Mouse (Mus musculus) neural tube, embryonic 15.5 days (tissue): ENCODE data around the gene Ppp1r27. TPM values are rescaled to one million over a fixed set of nuclear protein-coding genes. Genes with fewer than 3 reads are reported as not detected.
"Not testable (repeated sequence)": the region's sequence is repeated elsewhere in the genome, so short reads cannot be mapped to it uniquely, and the experiment has no call there.

Source experiments
- ATAC-seq: fragments of 200-750 bp; cut with Nextera tagmentation; 2 replicates; pipeline ENCODE4 v1.8.0; 2017; ENCODE audit warnings: mild to moderate bottlenecking, moderate TSS enrichment, moderate library complexity; ENCODE audit not compliant: low FRiP score
- H3K27ac ChIP-seq: fragments of 300-500 bp; sonication (generic); replicated peaks from 2 replicates; pipeline ENCODE4 v1.5.1; 2015; ENCODE audit warnings: mild to moderate bottlenecking, inconsistent platforms
- H3K27me3 ChIP-seq: fragments of 300-500 bp; sonication (generic); replicated peaks from 2 replicates; pipeline ENCODE4 v1.6.1; 2015; ENCODE audit warnings: inconsistent platforms
- H3K36me3 ChIP-seq: fragments of 300-500 bp; sonication (generic); 2 replicates; pipeline ENCODE4 v1.6.1; 2015; ENCODE audit warnings: inconsistent platforms
- H3K4me1 ChIP-seq: fragments of 300-500 bp; sonication (generic); 2 replicates; pipeline ENCODE4 v1.6.1; 2015; ENCODE audit warnings: inconsistent platforms
- H3K4me2 ChIP-seq: fragments of 300-500 bp; sonication (generic); 2 replicates; pipeline ENCODE4 v1.6.1; 2015; ENCODE audit warnings: inconsistent platforms, mild to moderate bottlenecking, moderate library complexity
- H3K4me3 ChIP-seq: fragments of 300-500 bp; sonication (generic); replicated peaks from 2 replicates; pipeline ENCODE4 v1.5.1; 2015; ENCODE audit warnings: mild to moderate bottlenecking, inconsistent platforms
- H3K9ac ChIP-seq: fragments of 300-500 bp; sonication (generic); replicated peaks from 2 replicates; pipeline ENCODE4 v1.6.1; 2015; ENCODE audit warnings: mild to moderate bottlenecking, inconsistent platforms
- H3K9me3 ChIP-seq: fragments of 300-500 bp; sonication (generic); replicated peaks from 2 replicates; pipeline ENCODE4 v1.6.1; 2016; ENCODE audit warnings: inconsistent platforms
- WGBS: fragments of 180-500 bp; shearing (Covaris S2); methylation state at CpG from one replicate; pipeline ENCODE4 v1.1.7; 2015; ENCODE audit warnings: mixed read lengths; 5-methylcytosine and 5-hydroxymethylcytosine counted together
- polyA plus RNA-seq: library from polyadenylated mRNA; unstranded; fragments of >200 nt; fragmentation: Nextera tagmentation; extraction: Ambion mirVana; gene quantifications from 2 replicates; pipeline ENCODE4 v1.2.1, GENCODE M21; 2015

Ppp1r27 gene
- polyA plus RNA-seq = 0.69 and 14.1 TPM in 2 replicates

GRCm38 (mm10) chr11:120550810-120551440 lies at the start of gene Ppp1r27:
Gene Ppp1r27, minus strand, starts transcription at chr11:120551132.
- peak within 1 kb of the TSS; percentile 98 for H3K9ac ChIP-seq
- WGBS = 95% methylated on average over 28 of the region's 28 CpGs
- H3K4me2 ChIP-seq = peak within 1 kb of the TSS; percentile 92
- no peaks in the 10 kb centered on the region for H3K27me3 ChIP-seq
- no peaks in the 10 kb centered on the region for H3K9me3 ChIP-seq
- no peaks in the 10 kb centered on the region for H3K36me3 ChIP-seq
- no peak for ATAC-seq
- peaks cover 38% of the 10 kb centered on the region for H3K4me1 ChIP-seq
- H3K27ac ChIP-seq = peak within 1 kb of the TSS; percentile 87
- peak within 1 kb of the TSS; percentile 94 for H3K4me3 ChIP-seq

GRCm38 (mm10) chr11:120600716-120601115 lies 49.8 kb upstream of the Ppp1r27 start:
- no peak overlapping the region for H3K27ac ChIP-seq
- ATAC-seq = no peak
- no peak overlapping the region for H3K4me2 ChIP-seq
- H3K27me3 ChIP-seq = no peaks in the 10 kb centered on the region
- 99% methylated on average over 3 of the region's 3 CpGs for WGBS
- no peak overlapping the region for H3K9ac ChIP-seq
- no peak overlapping the region for H3K4me3 ChIP-seq
- peaks cover 56% of the 10 kb centered on the region for H3K36me3 ChIP-seq
- H3K9me3 ChIP-seq = no peaks in the 10 kb centered on the region
- H3K4me1 ChIP-seq = peaks cover 28% of the 10 kb centered on the region

DNA sequence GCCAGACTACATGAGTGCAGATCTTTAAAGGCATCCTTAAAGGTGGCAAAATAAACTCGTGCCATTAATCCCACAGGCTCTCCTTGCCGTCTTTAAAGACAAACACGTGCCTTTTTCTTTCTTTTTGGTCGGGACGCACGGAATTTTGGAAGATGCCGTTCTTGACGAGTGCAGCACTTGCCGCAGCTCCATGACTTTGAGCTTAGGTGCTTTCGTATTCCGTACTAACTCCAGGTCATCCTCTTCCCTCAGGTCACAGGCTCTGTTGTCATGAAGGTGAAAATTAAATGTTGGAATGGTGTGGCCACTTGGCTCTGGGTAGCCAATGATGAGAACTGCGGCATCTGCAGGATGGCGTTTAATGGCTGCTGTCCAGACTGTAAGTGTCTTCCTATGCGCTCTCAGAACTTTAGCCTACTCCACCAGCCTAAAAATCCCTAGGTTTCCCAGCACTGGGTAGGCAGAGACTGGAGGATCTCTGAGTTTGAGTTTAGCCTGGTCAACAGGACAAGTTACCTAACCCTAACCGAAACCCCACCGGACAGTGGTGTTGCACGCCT lies 48.1 kb upstream of the Ppp1r27 start:
- H3K4me3 ChIP-seq = peak overlapping the region; percentile 97
- 51% methylated on average over 17 of the region's 17 CpGs for WGBS
- H3K4me2 ChIP-seq = peak overlapping the region; percentile 74
- peaks cover 54% of the 10 kb centered on the region for H3K36me3 ChIP-seq
- H3K4me1 ChIP-seq = peaks cover 28% of the 10 kb centered on the region
- H3K27ac ChIP-seq = peak overlapping the region; percentile 90
- H3K9ac ChIP-seq = peak overlapping the region; percentile 96
- ATAC-seq = no peak
- H3K9me3 ChIP-seq = no peaks in the 10 kb centered on the region
- no peaks in the 10 kb centered on the region for H3K27me3 ChIP-seq

DNA sequence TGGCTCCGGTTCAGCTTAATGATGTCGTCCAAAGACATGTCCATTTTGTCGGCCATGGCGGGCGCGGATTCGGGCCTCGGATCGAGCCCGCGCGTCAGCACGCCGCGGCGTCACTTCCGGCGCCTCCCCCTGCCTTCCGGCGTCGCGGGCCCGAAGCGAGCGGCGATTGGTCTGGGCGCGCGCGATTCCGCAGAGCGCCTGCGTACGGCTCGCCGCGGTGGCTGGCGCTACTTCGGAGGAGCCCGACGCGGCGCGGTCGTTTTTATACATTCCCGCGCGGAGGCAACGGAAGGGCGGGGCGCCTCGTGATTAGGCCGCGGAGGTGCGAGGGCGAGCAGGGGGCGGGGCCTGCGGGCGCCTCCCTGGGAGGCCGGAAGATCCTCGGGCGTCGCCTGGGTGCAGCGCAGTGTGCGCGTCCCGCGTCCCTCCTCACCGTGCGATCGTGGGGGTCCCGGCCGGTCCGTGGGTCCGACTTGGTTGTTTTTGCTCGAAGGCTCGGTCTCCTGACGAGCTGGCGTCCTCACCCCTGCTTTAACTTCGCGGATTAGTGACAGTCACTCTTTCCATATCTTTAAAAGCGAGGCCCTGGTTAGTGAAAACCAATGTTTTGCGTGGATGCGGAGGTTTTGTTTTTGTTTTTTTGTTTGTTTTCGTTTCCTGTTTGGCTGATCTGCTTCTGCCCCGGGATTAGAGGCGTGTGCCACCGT lies 47.5 kb upstream of the Ppp1r27 start, which contains the start of the genes Alyref and Anapc11:
TSS of gene Alyref (minus strand) at position 83 of the 707 bp plus-strand sequence.
TSS of gene Anapc11 (plus strand) at position 139 of the 707 bp plus-strand sequence.
- Histone ChIP-seq H3K4me2 (peak within 1 kb of the TSS; percentile 95), H3K4me3 (peak within 1 kb of the TSS; percentile 97), H3K27me3 (no peaks in the 10 kb centered on the region), H3K36me3 (peaks cover 55% of the 10 kb centered on the region), H3K4me1 (peaks cover 30% of the 10 kb centered on the region), H3K9ac (peak within 1 kb of the TSS; percentile 96), H3K27ac (peak within 1 kb of the TSS; percentile 90), H3K9me3 (no peaks in the 10 kb centered on the region)
- ATAC-seq = peak; percentile 97
- under 1% methylated on average over 88 of the region's 88 CpGs for WGBS

DNA sequence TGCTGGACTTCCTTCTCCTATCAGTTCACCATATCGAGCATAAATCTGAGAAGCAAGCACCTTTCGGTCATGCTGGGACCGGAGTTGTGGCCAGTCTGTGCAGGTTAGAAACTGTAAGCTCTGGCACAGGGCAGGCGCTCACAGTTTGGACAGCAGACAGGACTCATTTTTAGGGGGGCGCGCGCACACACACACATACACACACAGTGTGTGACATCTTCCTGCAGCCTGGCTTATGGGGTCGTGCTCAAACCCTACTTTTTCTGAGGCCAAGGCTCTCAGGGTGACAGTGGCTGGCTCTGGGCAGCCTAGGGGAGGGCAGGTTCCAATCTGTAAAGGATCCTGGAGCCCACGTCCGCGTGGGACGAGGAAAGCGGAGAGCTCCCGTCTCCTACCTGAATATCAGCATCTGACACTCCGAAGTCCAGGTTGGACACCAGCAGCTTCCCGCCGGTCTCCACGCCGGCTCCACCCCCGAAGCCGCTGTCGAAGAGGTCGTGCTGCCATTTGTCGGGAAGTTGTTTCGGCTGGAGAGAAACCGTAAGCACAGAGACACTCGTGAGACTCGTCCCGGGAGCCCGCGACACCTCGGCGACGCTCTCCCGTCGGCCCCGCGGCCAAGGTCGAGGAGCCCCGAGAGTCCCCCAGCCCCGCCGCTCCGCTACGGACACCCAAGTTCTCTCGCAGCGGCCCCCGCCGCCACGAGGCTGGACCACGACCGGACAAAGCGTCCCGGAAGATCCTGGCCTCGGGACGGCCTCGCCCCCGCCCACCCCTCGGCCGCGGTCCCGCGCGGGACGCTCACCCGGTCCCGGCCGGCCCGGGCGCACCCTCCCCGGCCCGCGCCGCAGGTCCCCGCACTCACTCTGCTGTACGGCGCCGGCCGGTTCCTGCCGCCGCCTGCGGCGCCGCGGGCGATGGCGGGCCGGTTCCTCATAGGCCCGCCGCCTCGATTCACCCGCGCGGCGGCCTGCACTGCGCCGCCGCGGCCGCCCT lies 46.6 kb upstream of the Ppp1r27 start:
- Histone ChIP-seq H3K4me2 (peak overlapping the region; percentile 95), H3K4me1 (peaks cover 31% of the 10 kb centered on the region), H3K4me3 (peak overlapping the region; percentile 97), H3K9me3 (no peaks in the 10 kb centered on the region), H3K27me3 (no peaks in the 10 kb centered on the region), H3K9ac (peak overlapping the region; percentile 96), H3K36me3 (peaks cover 55% of the 10 kb centered on the region), H3K27ac (peak overlapping the region; percentile 90)
- ATAC-seq = peak; percentile 62
- whole genome bisulfite sequencing = 4% methylated on average over 99 of the region's 99 CpGs

DNA sequence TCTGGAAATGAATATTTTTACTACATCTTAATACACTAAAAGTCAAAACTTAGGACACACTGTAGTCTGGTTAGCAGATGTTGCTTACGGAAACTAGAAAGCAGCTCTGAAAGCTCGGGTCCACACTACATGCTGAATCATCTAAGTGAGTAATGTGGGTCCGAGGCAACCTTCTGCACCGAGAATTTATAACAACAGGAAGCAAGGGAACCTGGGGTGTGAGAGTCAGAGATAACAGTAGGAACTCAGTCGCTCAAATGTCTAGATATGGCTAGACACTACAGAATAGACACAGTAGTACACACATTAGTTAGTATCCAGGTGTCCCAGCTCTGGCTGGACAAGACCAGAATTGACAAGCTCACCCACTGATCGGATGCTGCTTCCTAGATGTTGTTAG lies 37.6 kb upstream of the Ppp1r27 start:
- no peaks in the 10 kb centered on the region for H3K9me3 ChIP-seq
- H3K9ac ChIP-seq = no peak overlapping the region
- H3K36me3 ChIP-seq = peaks cover 88% of the 10 kb centered on the region
- no peak overlapping the region for H3K27ac ChIP-seq
- H3K4me3 ChIP-seq = no peak overlapping the region
- H3K4me1 ChIP-seq = 0 out of 2 replicates have a peak, but pooled peaks cover 2% of the 10 kb centered on the region
- ATAC-seq = no peak
- WGBS = 93% methylated on average over 6 of the region's 6 CpGs
- H3K4me2 ChIP-seq = no peak overlapping the region
- no peaks in the 10 kb centered on the region for H3K27me3 ChIP-seq

GRCm38 (mm10) chr11:120583937-120584336 lies 33.0 kb upstream of the Ppp1r27 start:
- Histone ChIP-seq H3K4me3 (no peak overlapping the region), H3K36me3 (peaks cover 49% of the 10 kb centered on the region), H3K27me3 (no peaks in the 10 kb centered on the region), H3K9ac (no peak overlapping the region), H3K4me2 (no peak overlapping the region), H3K4me1 (peaks cover 25% of the 10 kb centered on the region), H3K9me3 (no peaks in the 10 kb centered on the region), H3K27ac (no peak overlapping the region)
- no peak for ATAC-seq
- 94% methylated on average over 1 of the region's 1 CpGs for WGBS

GRCm38 (mm10) chr11:120582982-120583293 lies 32.0 kb upstream of the Ppp1r27 start:
- not testable (repeated sequence) for H3K27me3 ChIP-seq, ATAC-seq, H3K9ac ChIP-seq, H3K4me3 ChIP-seq, H3K9me3 ChIP-seq, H3K4me2 ChIP-seq
- H3K4me1 ChIP-seq = peaks cover 28% of the 10 kb centered on the region
- 94% methylated on average over 2 of the region's 2 CpGs for WGBS
- H3K27ac ChIP-seq = 0 out of 2 replicates have a peak overlapping the region, but pooled peaks have one; percentile 97
- H3K36me3 ChIP-seq = peaks cover 51% of the 10 kb centered on the region

DNA sequence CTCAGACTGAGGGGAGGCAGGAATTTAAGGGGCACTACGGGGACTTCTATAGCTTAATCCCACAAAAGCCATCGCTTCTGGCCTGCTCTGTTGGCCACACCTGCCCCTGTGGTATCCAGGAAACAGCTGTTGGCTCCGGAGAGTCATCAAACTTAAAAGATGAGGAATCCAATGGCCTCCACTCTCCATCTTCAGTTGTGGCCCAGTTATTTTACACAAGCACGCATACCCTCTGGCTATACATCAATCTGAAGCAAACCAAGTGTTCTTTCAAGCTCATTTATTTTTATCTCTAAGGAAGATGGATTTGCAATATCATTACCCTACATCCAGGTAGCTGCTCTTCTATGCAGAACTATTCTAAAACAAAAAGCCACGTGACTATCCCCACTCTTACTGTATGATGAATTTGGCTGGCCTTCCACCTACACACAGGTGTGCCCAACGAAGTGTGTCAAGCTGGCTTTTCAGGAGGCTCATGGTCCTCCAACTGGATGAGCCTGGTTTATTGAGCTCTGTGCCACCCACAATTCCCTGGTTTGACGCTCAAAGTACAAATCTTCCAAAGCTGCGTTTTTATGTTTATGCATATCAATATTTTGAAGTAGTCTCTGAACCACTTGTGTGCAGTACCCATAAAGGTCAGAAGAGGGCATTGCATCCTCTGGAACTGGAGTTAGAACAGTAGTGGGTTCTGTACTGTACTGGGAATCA lies 31.5 kb upstream of the Ppp1r27 start:
- Histone ChIP-seq H3K4me3 (peak overlapping the region; percentile 89), H3K36me3 (peaks cover 51% of the 10 kb centered on the region), H3K4me2 (peak overlapping the region; percentile 96), H3K27me3 (no peaks in the 10 kb centered on the region), H3K27ac (peak overlapping the region; percentile 97), H3K9me3 (no peaks in the 10 kb centered on the region), H3K4me1 (peaks cover 28% of the 10 kb centered on the region), H3K9ac (peak overlapping the region; percentile 91)
- WGBS = 64% methylated on average over 8 of the region's 8 CpGs
- no peak; the same call in 1 of the 2 replicates for ATAC-seq

DNA sequence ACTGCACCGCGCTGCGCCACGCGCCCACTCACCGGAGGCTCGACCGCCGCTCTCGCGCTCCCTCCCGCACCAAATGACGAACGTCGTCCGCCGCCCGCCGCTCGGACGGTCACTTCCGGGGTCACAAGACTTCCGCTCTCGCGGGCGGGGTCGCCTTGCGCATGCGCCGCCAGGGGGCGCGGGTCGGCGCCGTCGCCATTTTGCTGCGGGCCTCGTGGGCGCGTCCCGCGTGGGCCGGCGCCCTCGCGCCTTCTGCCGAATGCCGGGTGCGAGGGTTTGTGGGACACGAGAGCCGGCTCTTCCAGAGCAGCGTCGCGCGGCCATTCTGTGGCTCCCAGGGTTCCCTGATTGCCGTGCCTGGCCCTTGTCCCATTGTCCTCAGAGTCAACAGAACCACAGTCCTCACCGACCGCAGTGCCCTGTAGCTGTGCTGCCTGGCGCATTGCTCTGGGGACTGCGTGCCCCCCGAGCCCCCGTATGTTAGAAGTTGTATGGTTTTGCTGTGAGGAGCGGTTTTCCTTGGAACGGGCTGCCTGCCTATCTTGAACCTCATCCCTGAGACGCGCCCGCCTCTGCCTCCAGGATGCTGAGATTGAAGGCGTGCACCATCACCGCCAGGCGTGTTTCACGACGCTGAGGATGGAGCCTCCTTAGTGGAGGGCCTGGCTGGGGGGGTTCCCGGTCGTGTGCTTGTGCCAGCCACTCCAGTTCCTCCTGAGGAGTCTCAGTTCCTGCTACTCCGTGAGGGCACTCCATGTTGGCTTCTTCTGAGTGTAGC lies 30.7 kb upstream of the Ppp1r27 start, which contains the start of gene Arhgdia:
TSS of gene Arhgdia (minus strand) at position 135 of the 778 bp plus-strand sequence.
- no peaks in the 10 kb centered on the region for H3K27me3 ChIP-seq
- H3K9me3 ChIP-seq = no peaks in the 10 kb centered on the region
- H3K4me1 ChIP-seq = peaks cover 28% of the 10 kb centered on the region
- H3K4me3 ChIP-seq = peak within 1 kb of the TSS; percentile 89
- H3K27ac ChIP-seq = peak within 1 kb of the TSS; percentile 97
- H3K4me2 ChIP-seq = peak within 1 kb of the TSS; percentile 96
- peak within 1 kb of the TSS; percentile 91 for H3K9ac ChIP-seq
- peak; percentile 80 for ATAC-seq
- WGBS = 5% methylated on average over 70 of the region's 75 CpGs
- peaks cover 48% of the 10 kb centered on the region for H3K36me3 ChIP-seq
